Mouse (Mus musculus) T-helper 2 cell (primary cell): ENCODE results near the gene Ints14.
"Not testable (repeated sequence)": the region's sequence is repeated elsewhere in the genome, so short reads cannot be mapped to it uniquely, and the experiment has no call there.

Experiments
- in situ Hi-C: fragments of 300-600 bp; cut with MboI, MseI; formaldehyde crosslinking; loops from one replicate; pipeline ENCODE4 v1.15.1; 2025; ENCODE audit warnings: high pct_unique_total_duplicates

Gene Ints14

DNA sequence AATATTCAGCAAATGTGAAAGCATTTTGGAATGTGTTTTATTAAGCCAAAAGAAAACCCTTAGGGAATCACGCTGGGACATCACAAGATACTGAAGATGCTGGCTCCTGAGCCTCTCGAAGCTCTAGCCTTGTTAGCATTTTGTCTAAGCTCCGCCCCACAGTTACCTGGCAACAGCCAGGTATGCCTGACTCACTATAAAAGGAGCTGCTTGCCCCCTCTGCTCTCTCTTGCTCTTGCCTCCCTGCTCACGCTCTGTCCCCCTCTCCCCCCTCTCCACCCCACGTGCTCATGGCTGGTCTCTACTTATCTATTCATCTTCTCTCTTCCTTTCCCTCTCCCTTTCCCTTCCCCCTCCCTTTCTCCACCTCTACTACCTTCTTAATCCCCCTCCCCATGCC lies 8.7 kb upstream of the Ints14 start:
- in situ Hi-C loops = no loop called here

DNA sequence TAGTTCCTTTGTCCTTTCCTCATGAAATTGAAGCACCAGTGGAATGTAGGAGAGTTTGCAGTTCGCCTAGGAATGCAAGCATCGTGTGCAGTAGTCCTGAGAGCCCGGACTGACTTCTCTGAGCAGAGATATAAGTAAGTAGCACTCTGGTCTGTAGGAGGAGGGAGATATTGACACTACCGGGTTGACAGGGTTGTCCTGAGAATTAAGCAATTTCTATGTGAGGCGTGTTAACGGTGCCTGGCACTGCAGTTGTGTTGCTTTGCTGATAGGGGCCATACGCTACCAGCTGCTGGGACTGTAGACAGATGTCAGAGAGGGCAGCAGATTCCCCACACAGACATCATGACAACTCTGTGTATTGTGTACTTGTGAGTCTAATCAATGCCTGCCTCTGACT lies 7.5 kb upstream of the Ints14 start:
- in situ Hi-C loops = no loop called here

DNA sequence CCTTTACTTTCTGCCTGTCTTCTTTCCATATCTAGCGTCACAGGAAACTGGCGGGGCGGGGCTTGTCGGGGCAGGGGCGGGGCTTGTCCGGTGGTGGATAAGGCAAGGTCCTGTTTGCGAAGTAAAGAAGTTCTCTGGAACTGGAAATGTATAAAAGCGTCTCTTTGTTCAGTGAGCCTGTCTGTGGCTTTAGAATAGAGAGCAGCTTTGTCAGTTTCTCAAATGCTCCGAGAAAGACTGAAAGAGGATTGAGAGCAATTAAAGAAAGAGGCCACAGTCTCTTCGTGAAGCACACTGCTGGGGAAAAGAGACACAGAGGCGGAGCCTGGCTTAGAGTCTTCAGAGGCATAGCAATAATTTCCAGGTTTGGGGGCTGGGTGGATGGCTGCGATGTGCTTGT lies 4.4 kb upstream of the Ints14 start:
- in situ Hi-C loops = no loop called here

DNA sequence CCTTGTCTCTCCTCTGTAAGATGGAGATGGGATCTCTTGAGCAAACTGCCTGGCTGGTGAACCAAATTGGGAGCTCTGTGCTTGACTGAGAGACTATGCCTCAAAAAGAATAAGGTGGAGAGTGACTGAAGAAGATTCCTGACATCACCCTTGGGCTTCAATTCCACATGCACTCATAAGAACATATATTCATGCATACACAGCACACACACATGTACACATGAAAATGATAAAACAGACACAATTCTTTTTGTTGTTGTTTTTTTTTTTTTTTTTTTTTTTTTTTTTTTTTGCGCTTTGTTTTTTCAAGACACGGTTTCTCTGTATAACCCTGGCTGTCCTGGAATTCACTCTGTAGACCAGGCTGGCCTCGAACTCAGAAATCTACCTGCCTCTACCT lies 3.4 kb upstream of the Ints14 start:
- in situ Hi-C loops = no loop called here

DNA sequence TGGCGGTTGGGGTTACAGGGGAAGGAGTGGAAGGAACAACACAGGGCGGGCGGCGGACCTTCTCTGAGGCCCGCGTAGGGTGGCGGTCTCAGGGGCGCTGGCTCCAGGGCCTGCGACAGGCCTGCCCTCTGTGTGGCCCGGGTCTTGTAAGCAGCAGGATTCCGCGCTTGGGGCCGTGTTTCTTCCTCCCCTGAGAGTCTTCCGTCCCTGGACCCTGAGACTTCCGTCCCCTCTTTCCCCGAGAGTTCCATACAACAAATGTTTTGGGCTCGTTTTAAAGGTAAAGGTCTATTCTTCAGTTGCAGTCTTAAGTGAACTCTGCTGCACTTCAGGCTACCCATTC lies 244 bp downstream of the Ints14 start:
- in situ Hi-C loops = no loop called here

DNA sequence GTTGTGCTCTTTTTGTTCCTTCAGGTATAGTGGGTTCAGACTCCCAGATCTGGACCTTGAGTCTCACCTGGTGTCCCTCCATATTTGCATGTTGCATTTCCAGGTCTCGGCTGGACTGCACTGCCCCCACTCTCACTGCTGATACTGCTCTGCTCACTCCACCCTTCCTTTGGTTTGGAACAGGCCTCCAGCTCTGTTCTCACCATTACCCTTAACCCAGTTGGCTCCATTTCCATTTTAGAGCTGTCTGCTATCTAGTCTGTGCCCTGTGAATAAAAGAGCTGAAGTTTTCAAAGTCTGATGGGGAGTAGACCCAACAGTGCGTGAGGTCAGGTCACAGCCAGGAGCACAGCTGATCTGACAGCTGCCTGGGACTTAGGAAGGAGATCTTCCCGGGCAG lies 19.8 kb downstream of the Ints14 start:
- in situ Hi-C loops = no loop called here

DNA sequence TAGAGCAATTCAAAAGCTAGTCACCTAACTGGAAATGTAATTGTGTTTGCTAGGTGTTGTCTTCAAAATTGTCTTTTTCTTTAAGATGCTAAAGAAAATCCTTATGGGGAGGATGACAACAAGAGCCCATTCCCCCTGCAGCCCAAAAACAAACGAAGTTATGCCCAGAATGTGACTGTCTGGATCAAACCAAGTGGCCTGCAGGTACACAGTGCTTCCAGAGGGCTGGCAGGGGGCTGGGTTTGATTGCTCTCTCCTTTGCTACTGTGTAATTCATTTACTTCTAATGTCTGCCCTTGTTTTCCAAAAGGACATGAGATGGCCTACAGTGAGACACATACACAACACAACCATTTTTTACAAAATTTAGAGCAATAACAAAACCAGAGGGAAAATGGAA lies 21.2 kb downstream of the Ints14 start:
- in situ Hi-C loops = no loop called here

DNA sequence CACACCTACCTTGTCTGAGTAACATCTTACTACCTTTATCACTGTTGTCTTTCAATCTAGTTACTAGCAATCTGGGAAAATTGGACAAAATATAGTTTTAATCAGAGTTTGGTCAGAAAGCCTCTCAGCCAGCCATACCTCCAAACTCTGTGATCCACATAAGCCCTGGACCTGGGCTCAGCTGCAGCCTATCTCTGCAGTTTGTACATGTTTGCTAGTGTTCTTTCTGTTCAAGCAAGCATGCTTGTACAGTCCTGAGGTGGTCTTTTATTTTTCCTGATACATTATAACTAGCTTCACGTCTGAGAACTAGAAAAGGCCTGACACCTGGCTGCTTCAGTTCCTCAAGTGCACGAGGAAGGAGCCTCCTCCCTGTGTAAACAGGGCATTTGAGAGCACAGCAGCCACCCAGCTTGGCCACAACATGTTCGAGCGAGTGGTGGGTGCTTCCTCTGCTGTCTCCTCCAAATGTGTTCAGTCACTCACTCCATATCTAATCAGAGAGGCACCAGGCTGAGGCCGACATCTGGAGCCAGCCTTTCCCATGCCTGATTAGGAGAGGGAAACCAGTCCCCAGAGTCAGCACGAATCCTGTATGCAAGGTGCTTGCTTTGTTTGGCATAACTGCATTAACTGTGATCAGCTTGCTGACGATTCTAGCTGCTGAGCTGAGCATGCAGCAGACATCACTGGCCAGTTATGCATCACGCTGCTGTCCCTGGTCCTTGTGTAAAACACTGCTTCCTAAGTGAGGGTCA lies 24.5 kb downstream of the Ints14 start:
- in situ Hi-C loops = no loop called here

DNA sequence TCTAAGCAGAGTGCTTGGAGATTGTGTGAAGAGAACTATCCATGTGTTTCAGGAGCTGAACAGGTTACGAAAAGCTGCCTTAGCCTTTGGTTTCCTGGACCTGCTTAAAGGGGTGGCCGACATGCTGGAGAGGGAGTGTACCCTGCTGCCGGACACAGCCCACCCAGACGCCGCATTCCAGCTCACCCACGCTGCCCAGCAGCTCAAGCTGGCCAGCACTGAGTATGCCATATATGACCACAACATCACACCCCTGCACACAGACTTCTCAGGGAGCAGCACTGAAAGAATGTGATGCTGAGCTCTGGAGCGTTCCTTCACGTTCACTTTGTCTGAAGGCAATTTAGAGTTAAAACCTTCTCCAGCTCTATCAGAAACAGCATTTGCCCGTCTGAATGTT lies 25.1 kb downstream of the Ints14 start:
- in situ Hi-C loops = no loop called here

DNA sequence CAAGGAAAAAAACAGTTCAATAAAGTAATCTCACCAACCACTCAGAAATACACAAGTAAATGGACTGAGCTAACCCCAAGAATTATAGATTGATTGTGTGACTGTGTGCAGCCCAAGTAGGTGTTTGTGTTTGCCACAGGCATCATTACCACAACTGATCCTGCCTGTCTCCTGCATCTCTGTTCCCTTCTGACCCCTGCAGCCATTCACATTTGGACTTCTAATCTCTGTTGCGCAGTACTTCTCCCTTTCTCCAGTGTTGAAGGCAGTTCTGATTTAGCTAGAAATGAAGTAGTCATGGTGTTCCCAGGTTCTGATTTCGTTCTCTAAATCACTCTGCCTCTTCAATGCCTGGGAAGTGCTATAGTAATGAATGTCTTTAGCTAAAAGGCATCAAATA lies 26.9 kb downstream of the Ints14 start:
- in situ Hi-C loops = no loop called here

DNA sequence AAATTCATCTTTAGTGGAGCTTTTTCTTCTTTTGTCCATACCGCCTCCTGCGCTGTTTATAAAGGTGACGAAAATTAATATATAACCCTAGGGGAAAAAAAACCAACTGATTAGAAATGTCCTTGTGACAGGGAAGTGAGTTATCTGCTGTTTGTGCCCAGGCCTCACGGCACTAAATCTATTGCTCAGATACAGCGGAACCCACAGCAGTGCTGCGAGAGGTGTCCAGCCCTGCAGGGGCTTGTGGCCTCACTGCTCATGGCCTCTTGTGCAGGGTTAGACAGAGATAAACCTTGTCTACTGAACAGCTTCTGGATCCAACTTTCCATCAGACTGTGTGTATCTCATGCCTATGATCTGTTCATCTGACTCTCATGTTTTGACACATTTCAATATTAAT lies 27.7 kb downstream of the Ints14 start:
- in situ Hi-C loops = no loop called here

DNA sequence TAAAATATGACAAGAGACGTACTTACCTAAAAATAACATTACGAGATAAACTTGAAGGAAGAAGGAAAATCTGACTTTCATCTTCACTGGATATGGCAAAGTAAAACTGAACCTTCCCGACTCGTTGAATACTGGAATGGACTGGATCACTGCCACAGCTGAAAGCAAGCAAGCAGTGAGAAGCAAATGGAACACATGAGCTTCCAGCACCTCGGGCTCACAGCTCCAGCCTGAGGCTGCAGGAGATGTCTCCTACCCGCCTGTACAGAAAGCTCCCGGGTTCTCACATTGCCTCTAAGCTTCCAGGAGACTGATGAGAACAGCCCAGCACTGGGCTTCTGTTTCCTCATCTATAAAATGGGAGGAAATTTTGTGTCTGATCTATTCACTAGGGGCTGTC lies 29.6 kb downstream of the Ints14 start:
- in situ Hi-C loops = no loop called here

DNA sequence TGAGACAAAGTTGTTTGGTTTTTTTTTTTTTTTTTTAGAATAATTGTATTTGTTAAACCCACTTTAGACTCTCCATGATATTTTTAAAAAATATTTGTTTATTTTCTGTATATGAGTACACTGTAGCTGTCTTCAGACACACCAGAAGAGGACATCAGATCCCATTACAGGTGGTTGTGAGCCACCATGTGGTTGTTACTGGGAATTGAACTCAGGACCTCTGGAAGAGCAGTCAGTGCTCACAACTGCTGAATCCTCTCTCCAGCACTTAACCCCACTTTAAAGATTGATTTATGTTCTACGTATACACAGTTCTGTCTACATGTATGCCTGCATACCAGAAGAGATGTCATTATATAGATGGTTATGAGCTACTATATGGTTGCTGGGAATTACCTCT lies 34.8 kb downstream of the Ints14 start:
- in situ Hi-C loops = not testable (repeated sequence)

DNA sequence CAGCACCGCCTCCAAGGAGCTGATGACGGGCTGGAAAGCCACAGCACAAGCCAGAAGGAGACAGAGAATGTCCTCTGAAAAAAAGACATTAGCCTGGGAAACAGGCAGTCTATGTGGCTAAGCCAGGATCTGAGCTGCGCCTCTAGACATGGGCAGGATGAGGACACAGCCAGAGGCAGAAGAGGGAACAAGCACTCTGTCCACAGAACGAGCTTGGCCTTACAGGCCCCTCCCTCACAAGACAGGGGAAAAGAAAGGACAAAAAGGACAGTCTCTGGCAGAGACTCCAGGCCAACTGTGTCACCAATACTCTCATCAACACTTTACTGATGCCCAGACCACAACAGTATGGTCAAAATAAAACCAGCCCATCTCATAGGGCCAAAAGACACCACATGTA lies 40.8 kb downstream of the Ints14 start:
- in situ Hi-C loops = no loop called here

DNA sequence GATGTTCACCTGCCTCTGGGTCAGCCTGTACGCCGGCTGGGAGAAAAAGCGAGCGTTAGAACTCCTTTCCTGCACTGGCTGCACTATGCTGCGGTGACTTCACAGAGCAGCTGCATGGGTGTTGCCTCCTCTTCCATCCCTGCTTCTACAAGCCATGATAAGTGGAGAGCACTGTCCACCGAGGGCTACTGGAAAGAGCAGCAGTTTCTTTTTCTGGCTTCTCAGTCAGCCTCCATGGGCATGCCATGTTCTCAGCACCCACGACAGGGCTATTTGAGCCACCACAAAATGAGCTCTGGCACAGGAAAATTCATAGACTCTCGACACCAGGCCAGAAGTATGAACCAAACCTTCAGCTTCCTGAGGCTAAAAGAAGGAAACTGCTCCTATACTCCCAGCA lies 45.0 kb downstream of the Ints14 start:
- in situ Hi-C loops = no loop called here

DNA sequence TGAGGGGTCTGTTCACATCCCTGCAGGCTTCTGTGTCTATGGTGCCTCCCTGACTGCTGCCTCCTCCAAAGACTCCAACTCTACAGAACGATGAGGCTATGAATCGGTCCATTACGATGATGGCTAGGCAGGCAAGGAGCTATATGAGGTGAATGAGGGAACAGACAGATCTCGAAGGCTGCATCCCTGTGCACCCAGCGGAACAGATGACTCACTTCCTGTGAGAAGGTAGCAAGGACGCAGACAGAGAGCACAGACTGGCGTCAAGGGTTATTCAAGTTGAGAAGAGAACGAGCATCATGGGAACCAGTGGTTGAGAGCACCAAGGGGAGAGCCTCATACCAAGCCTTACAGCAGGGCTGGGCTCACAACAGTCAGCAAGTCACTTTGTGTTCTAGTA lies 49.9 kb downstream of the Ints14 start:
- in situ Hi-C loops = no loop called here

DNA sequence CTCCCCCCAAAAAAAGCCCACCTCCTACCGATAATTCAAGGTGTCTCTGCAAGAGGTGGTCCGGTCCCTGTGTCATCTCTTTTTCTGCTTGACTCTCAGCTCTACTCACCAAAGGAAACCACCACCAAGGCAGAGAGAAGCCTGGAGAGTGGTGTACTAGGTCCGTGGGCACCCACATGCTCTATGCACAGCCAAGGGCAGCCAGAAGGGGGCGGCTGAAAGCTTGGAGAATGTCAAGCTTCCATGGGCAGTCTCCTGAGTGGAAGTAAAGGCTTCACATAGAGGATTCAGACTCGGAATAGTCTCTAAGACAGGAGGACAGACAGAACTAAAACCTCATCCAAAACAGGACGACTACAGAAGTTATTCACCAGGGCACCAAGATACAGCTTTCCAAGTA lies 50.6 kb downstream of the Ints14 start:
- in situ Hi-C loops = no loop called here

DNA sequence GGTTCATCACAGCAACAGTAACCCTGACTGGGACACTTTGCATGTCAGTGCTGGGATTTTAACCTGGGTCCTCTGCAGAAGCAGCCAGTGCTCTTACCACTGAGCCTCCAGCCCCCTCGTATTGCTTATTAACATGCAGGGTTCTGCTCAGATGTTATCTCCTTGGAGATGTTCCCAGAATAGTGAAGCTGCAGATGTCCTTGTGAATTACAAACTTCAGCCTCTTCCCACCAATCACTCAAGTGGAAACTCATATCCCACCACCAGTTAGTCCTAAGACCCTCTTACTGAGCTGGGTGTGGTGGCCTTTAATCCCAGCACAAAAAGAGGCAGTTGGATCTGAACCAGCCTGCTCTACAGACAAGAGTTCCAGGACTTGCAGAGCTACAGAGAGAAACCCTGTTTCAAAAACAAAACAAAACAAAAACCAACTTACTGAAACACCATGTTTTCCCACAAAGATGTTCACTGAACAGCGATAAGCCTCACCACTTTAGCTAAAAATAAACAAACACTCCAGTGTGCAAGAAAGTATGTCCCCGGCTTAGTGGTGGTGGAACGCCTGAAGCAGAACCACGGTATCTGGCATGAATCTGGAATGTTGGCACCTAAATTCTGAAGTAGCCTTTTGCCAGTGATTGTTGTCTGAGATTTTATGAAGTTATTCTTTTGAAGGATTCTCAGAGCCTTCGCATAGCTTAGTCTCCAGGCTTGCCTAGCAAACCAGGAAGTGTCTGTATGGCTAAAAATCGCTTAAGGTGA lies 54.9 kb downstream of the Ints14 start:
- in situ Hi-C loops = no loop called here

DNA sequence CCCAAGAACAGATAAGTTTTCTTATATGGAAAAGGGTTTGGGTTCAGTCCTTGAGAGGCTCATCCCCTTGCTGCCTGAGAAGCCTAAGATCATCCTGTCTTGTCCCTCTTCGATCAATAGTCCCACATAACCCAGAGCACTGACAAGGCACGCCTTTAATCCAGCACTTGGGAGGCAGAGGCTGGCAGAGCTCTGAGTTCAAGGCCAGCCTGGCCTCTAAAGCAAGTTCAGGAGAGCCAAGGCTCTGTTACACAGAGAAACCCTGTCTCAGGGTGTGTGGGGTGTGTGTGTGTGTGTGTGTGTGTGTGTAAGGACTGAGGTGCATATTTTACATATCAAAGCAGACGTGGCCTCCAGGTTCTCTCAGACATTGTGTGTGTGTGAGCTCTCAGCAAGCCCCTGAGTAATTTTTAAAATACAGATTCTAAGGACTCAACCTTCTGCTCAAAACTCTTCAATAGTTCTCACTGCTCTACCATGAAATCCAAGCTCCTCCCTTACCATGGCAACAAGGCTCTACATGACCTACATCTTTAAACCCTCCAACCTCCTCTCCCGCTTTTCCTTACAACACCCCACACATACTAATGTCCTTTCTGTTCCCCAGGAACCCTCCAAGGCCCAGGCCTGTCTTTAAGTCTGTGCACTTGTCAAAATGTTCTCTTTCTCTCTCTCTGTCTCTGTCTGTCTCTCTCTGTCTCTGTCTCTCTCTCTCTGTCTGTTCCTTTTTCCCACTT lies 55.7 kb downstream of the Ints14 start:
- in situ Hi-C loops = no loop called here

DNA sequence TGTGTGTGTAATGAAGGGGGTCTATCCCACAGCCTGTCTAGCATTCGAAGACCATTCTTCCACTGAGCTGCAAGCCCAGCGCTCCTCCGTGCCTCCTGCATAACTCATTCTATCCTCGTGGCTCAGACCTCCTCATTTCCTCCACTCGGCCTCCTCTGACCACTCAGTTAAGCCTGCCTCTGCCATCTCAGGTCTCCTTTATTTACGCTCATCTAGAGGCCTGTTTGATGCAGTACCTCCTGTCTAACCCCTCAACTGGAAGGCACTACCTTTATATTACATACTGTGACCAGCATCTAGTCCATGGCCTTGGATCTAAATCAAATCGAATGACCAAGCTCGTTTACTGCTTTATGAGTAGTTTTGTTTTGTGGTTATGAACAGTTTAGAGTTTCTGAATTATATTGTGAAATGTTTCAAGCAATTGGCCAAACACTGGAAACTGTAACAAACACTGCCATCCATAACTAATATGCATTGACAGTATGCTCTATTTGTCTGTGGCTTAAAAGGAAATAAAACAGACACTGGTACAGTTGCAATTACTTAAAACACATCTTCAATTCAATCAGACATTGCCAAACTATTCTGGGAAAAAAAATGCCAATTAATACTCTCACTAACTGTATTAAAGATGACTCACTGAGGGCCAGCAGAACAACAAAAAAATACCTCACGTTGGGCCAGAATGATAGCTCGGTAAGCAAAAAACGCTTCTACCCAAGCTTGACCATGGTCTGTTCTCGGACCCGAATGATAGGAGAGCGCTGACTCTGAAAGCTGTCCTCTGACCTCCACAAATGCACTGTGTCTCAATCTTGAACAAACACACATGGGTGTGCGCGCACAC lies 56.5 kb downstream of the Ints14 start:
- in situ Hi-C loops = no loop called here

DNA sequence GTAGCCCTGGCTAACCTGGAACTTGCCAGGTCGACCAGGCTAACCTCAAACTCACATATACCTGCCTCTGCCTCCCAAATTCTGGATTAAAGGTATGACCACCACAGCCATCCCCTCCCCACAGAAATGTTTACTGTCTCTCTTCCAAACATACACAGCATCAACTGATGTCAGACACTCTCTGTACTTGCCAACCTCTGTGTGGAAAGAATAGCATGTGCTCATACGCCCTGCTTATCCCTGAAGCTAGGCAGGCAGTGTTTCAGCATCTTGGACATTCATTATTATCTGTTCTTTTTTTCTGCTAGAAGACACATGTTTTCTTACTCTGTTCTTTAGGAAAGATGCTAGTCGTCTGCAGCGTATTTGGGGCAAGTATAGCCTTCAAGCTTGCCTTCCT lies 57.2 kb downstream of the Ints14 start:
- in situ Hi-C loops = no loop called here

DNA sequence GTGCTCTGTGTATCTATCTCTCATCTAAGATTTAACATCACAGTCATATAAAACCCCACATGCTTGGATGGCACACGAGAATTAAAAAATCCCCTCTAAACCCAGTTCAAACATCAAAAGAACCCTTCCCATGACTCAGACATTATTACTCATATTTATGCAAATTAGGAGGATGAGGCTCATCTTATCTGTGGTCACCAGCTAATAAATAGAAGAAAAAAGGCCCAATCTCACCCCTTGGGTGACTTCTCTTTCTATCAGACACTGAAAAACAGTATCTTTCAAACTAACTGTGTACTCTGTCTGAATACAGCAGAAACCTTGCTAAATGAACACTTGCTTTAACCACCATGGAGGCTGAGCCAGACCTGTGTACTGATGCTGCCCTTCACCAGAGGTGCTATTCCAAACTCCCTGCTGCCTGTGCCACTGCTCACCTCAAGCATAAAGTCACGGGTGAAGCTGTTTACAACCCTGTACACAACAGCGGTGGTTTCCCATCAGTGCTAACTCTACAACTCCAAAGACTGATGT lies 58.0 kb downstream of the Ints14 start:
- in situ Hi-C loops = no loop called here
